ENCODE assay signal across 24 mouse cellular contexts in the genomic region with DNA sequence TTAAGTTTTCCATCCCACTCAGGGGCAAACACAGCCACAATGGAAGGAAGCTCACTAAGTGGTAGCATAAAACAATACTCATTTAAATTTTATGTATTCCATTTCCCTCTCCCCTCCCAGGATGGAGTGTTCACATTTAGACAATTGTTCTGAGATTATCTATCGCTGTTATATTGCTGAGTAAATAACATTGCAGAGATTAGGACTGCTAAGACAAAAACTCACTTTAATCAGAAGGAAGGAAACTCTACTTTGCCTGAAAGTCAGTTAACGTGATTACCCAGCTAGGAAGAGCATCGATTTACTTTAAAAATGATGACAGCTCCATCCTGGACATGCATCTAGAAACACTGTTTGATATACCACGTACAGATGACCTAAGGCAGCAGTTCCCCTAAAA. TPM values are rescaled to one million over a fixed set of nuclear protein-coding genes. Genes with fewer than 3 reads are reported as not detected.
DNase-seq lines count a peak whose midpoint lies in the region; ATAC-seq and TF ChIP-seq lines count a peak whose summit lies in the region.
"Had no signal": no experiment of that assay in that cellular context is flagged by ENCODE, and none has a peak within 500 bp of the region (broad histone marks: within the 10 kb centered on the region; RNA-seq: fewer than 3 reads in every experiment).

No protein-coding gene starts in this region.

- peaks cover 7% of the 10 kb centered on the region; the same call in 1 of the 2 replicates for H3K4me1 ChIP-seq in heart, embryonic 10.5 days
- H3K4me1 ChIP-seq in liver, embryonic 14.5 days (replicated peaks; ENCODE audit: control insufficient read depth in 2 of 2, insufficient read depth in 2 of 2, low read length in 1 of 2), result no peaks in the 10 kb centered on the region
- H3K4me1 ChIP-seq in liver, embryonic 11.5 days (replicated peaks; ENCODE audit: control insufficient read depth, insufficient read depth, low read length), result no peaks in the 10 kb centered on the region
- no peaks in the 10 kb centered on the region for H3K4me1 ChIP-seq in midbrain, embryonic 11.5 days (ENCODE audit: control insufficient read depth, insufficient read depth, low read length)
- H3K4me1 ChIP-seq in midbrain, postnatal 0 days (ENCODE audit: insufficient read depth, low read length), result no peaks in the 10 kb centered on the region
- H3K4me1 ChIP-seq: embryonic facial prominence, embryonic 10.5 days; embryonic facial prominence, embryonic 12.5 days had no signal

- no peak overlapping the region for H3K9ac ChIP-seq in liver, embryonic 14.5 days (replicated peaks)
- H3K9ac ChIP-seq in liver, embryonic 11.5 days (ENCODE audit: low read depth, low read length), result no peak overlapping the region
- no peak overlapping the region for H3K9ac ChIP-seq in midbrain, embryonic 11.5 days (ENCODE audit: low read length)
- H3K9ac ChIP-seq in midbrain, postnatal 0 days (replicated peaks; ENCODE audit: low read length, poor library complexity, severe bottlenecking), result no peak overlapping the region
- H3K9ac ChIP-seq: embryonic facial prominence, embryonic 12.5 days; forebrain, embryonic 13.5 days; forebrain, embryonic 15.5 days had no signal

- ATAC-seq in liver, embryonic 14.5 days (ENCODE audit: insufficient read depth), result 0 out of 2 replicates have a peak, but pooled peaks have one; percentile 8
- no peak for ATAC-seq in liver, embryonic 11.5 days (replicated peaks; ENCODE audit: low FRiP score)
- no peak for ATAC-seq in midbrain, embryonic 11.5 days (ENCODE audit: low FRiP score)
- no peak for ATAC-seq in midbrain, postnatal 0 days (ENCODE audit: low FRiP score)
- ATAC-seq: activated CD4-positive, CD25-positive, alpha-beta regulatory T cell, adult 4 months; CD4-positive, CD25-positive, alpha-beta regulatory T cell, adult 4 months; forebrain, embryonic 13.5 days; forebrain, embryonic 15.5 days; Patski had no signal

- H3K4me2 ChIP-seq in liver, embryonic 14.5 days (ENCODE audit: low read depth), result no peak overlapping the region
- no peak overlapping the region for H3K4me2 ChIP-seq in liver, embryonic 11.5 days
- H3K4me2 ChIP-seq in midbrain, embryonic 11.5 days, result no peak overlapping the region
- no peak overlapping the region for H3K4me2 ChIP-seq in midbrain, postnatal 0 days (ENCODE audit: low read depth, low read length, poor library complexity, severe bottlenecking)
- H3K4me2 ChIP-seq: embryonic facial prominence, embryonic 12.5 days; forebrain, embryonic 13.5 days; forebrain, embryonic 15.5 days had no signal

- TF ChIP-seq EP300 in liver, embryonic 14.5 days (IDR thresholded peaks at IDR 0.05; ENCODE audit: low read depth), result no peak

- no peak overlapping the region for H3K27ac ChIP-seq in heart, embryonic 10.5 days
- H3K27ac ChIP-seq in liver, embryonic 14.5 days, result no peak overlapping the region
- H3K27ac ChIP-seq in liver, embryonic 11.5 days (ENCODE audit: low read depth, low read length), result no peak overlapping the region
- no peak overlapping the region for H3K27ac ChIP-seq in midbrain, embryonic 11.5 days (ENCODE audit: low read depth, low read length)
- H3K27ac ChIP-seq in midbrain, postnatal 0 days (ENCODE audit: low read depth, low read length), result no peak overlapping the region
- H3K27ac ChIP-seq: embryonic facial prominence, embryonic 10.5 days; embryonic facial prominence, embryonic 12.5 days; forebrain, embryonic 13.5 days; forebrain, embryonic 15.5 days had no signal

- H3K4me3 ChIP-seq in heart, embryonic 10.5 days, result no peak overlapping the region
- no peak overlapping the region for H3K4me3 ChIP-seq in liver, embryonic 14.5 days (ENCODE audit: insufficient read depth in 1 of 2, low read depth in 2 of 2, low read length in 2 of 2)
- H3K4me3 ChIP-seq in liver, embryonic 11.5 days (ENCODE audit: low read depth, low read length), result no peak overlapping the region
- H3K4me3 ChIP-seq in midbrain, embryonic 11.5 days (ENCODE audit: low read depth, low read length), result no peak overlapping the region
- H3K4me3 ChIP-seq in midbrain, postnatal 0 days (ENCODE audit: low read depth, low read length), result no peak overlapping the region
- H3K4me3 ChIP-seq: embryonic facial prominence, embryonic 10.5 days; embryonic facial prominence, embryonic 12.5 days; forebrain, embryonic 13.5 days; forebrain, embryonic 15.5 days had no signal

- H3K9me3 ChIP-seq in heart, embryonic 10.5 days, result no peaks in the 10 kb centered on the region
- H3K9me3 ChIP-seq in liver, embryonic 14.5 days (ENCODE audit: control insufficient read depth, low read length), result no peaks in the 10 kb centered on the region
- no peaks in the 10 kb centered on the region for H3K9me3 ChIP-seq in liver, embryonic 11.5 days (ENCODE audit: control insufficient read depth, low read length)
- H3K9me3 ChIP-seq in midbrain, embryonic 11.5 days (ENCODE audit: control insufficient read depth, low read length), result no peaks in the 10 kb centered on the region
- no peaks in the 10 kb centered on the region for H3K9me3 ChIP-seq in midbrain, postnatal 0 days (ENCODE audit: low read length)
- H3K9me3 ChIP-seq: embryonic facial prominence, embryonic 10.5 days; embryonic facial prominence, embryonic 12.5 days; forebrain, embryonic 13.5 days; forebrain, embryonic 15.5 days; G1E had no signal

- TF ChIP-seq CTCF in liver, embryonic 14.5 days (IDR thresholded peaks at IDR 0.05; ENCODE audit: low read depth), result no peak
- TF ChIP-seq CTCF in midbrain, postnatal 0 days (IDR thresholded peaks at IDR 0.05), result no peak

- H3K36me3 ChIP-seq in heart, embryonic 10.5 days, result no peaks in the 10 kb centered on the region
- H3K36me3 ChIP-seq in liver, embryonic 14.5 days (replicated peaks; ENCODE audit: control insufficient read depth, insufficient read depth, low read depth), result no peaks in the 10 kb centered on the region
- no peaks in the 10 kb centered on the region for H3K36me3 ChIP-seq in liver, embryonic 11.5 days (ENCODE audit: control insufficient read depth, insufficient read depth, low read length)
- H3K36me3 ChIP-seq in midbrain, embryonic 11.5 days (ENCODE audit: control insufficient read depth, insufficient read depth, low read length), result no peaks in the 10 kb centered on the region
- no peaks in the 10 kb centered on the region for H3K36me3 ChIP-seq in midbrain, postnatal 0 days (ENCODE audit: insufficient read depth, low read length)
- H3K36me3 ChIP-seq: embryonic facial prominence, embryonic 10.5 days; embryonic facial prominence, embryonic 12.5 days; forebrain, embryonic 15.5 days; G1E had no signal

- 58% methylated on average over 4 of the region's 4 CpGs for WGBS in heart, embryonic 10.5 days
- WGBS in liver, embryonic 14.5 days (ENCODE audit: insufficient replicate concordance), result 39% methylated on average over 4 of the region's 4 CpGs
- 63% methylated on average over 4 of the region's 4 CpGs for WGBS in liver, embryonic 11.5 days
- WGBS in midbrain, embryonic 11.5 days, result 88% methylated on average over 4 of the region's 4 CpGs
- 84% methylated on average over 4 of the region's 4 CpGs for WGBS in midbrain, postnatal 0 days

- H3K27me3 ChIP-seq in heart, embryonic 10.5 days (ENCODE audit: insufficient read depth, poor library complexity, severe bottlenecking), result no peaks in the 10 kb centered on the region
- H3K27me3 ChIP-seq in liver, embryonic 14.5 days (ENCODE audit: control insufficient read depth, insufficient read depth, low read length), result no peaks in the 10 kb centered on the region
- no peaks in the 10 kb centered on the region for H3K27me3 ChIP-seq in liver, embryonic 11.5 days (replicated peaks; ENCODE audit: control insufficient read depth, insufficient read depth, low read length)
- H3K27me3 ChIP-seq in midbrain, embryonic 11.5 days (ENCODE audit: control insufficient read depth, insufficient read depth, low read length), result no peaks in the 10 kb centered on the region
- H3K27me3 ChIP-seq in midbrain, postnatal 0 days (ENCODE audit: insufficient read depth, low read length), result no peaks in the 10 kb centered on the region
- H3K27me3 ChIP-seq: CH12.LX; embryonic facial prominence, embryonic 12.5 days; forebrain, embryonic 13.5 days; forebrain, embryonic 15.5 days; Patski had no signal

- DNase-seq in heart, adult 11 months, result peak; percentile 6
- DNase-seq in heart, embryonic 10.5 days (ENCODE audit: low spot score), result no peak
- no peak for DNase-seq in liver, embryonic 14.5 days (ENCODE audit: low read depth in 3 of 3, low spot score in 3 of 3)
- DNase-seq in liver, embryonic 11.5 days (ENCODE audit: low spot score), result no peak
- DNase-seq in midbrain, embryonic 11.5 days (ENCODE audit: low spot score, missing footprints), result peak; percentile 37
- DNase-seq in midbrain, postnatal 0 days (ENCODE audit: low spot score), result no peak
- DNase-seq: adrenal gland, adult 8-10 months; adrenal gland, postnatal 14 days; adrenal gland, postnatal 36 days; B cell, adult 2 months; cerebellum, adult 11-12 months; cerebellum, adult 2 months; cerebellum, adult 9-10 months; cerebellum, postnatal 10 days; cerebellum, postnatal 25 days had no signal

RNA-seq across cellular contexts. Expression of gene Dab2, which starts 51.1 kb away (rescaled TPM):
- 37.0 and 45.7 TPM in 2 replicates for polyA plus RNA-seq in heart, embryonic 10.5 days (2016; fragmentation: Nextera tagmentation; extraction: Ambion mirVana)
- polyA plus RNA-seq in liver, embryonic 14.5 days (2012; rRNA removed), result 6.6 and 7.5 TPM in 2 replicates
- polyA plus RNA-seq in liver, embryonic 14.5 days (2014; fragmentation: Nextera tagmentation; extraction: Ambion mirVana), result 9.1 and 9.5 TPM in 2 replicates
- polyA plus RNA-seq in liver, embryonic 11.5 days (2014; fragmentation: Nextera tagmentation; extraction: Ambion mirVana), result 37.6 and 43.2 TPM in 2 replicates
- polyA plus RNA-seq in midbrain, embryonic 11.5 days (2014; fragmentation: Nextera tagmentation; extraction: Ambion mirVana), result 62.1 and 85.2 TPM in 2 replicates
- 13.4 and 16.0 TPM in 2 replicates for total RNA-seq in midbrain, postnatal 0 days (2014; rRNA removed)
- polyA plus RNA-seq in midbrain, postnatal 0 days (2015; fragmentation: Nextera tagmentation; extraction: Ambion mirVana), result 15.5 and 16.9 TPM in 2 replicates
- polyA plus RNA-seq: CD4-positive, CD25-positive, alpha-beta regulatory T cell, adult 4 months; G1E had no signal

Comparison
In these comparisons a context has a peak if more than half of its experiments do, and no peak if none do; other contexts are left out.
1. DNase-seq: peak in heart, adult 11 months (single experiment) and midbrain, embryonic 11.5 days (single experiment); none in heart, embryonic 10.5 days (single experiment), liver, embryonic 14.5 days (0 of 3), liver, embryonic 11.5 days (single experiment) and midbrain, postnatal 0 days (single experiment).